Mouse (Mus musculus) left cerebral cortex, adult 11 months (tissue): Measurements from ENCODE around the gene Tmem175.
"Not testable (repeated sequence)": the region's sequence is repeated elsewhere in the genome, so short reads cannot be mapped to it uniquely, and the experiment has no call there.

Experiments used
- DNase-seq: peaks from one replicate; pipeline ENCODE4 v3.0.0; 2022; ENCODE audit warnings: low spot score

Gene Tmem175

DNA sequence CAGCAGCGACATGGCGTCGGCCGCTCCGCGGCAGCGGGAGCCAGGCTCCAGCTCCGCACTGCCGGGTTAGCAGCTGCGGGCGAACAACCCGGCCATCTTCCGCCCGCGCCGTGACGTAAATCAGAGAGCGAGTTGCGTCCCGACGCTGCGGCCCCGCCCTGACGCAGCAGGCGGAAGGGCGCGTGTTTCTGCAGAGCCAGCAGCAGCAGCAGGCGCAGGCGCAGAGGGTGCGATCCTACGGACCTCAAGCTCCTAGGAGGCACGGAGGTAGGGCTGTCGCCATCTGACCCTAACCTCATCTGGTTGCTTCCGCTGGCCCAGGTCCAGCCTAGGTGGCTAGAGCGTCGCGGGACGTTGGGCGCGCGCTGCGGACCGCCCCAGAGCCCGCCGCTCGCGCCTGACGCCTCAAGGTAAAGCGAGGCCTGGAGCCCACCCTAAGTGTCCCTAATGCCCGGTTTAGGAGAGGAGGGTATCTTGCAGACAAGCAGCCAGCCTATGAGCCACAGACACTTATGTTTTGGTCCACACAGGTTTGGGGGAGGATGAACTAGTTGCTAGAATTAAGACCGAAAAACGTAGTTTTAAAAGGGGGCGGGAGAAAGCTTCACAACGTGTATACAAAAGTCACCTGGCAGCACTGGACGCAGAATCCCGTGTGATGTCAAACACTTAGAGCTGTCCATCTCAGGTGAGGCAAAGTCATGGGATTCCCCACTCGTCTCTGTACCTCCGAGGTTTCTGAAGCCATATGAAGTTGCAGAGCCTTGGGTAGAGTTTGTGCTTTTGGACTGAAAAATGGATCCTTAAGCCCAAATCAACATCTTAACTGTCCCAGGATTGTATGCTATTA is at the start of gene Tmem175, which contains the start of gene Gak:
Tmem175 (plus strand) TSS at position 137 of the 850 bp plus-strand sequence.
Gak (minus strand) TSS at position 122 of the 850 bp plus-strand sequence.
- DNase-seq: peak; percentile 87

DNA sequence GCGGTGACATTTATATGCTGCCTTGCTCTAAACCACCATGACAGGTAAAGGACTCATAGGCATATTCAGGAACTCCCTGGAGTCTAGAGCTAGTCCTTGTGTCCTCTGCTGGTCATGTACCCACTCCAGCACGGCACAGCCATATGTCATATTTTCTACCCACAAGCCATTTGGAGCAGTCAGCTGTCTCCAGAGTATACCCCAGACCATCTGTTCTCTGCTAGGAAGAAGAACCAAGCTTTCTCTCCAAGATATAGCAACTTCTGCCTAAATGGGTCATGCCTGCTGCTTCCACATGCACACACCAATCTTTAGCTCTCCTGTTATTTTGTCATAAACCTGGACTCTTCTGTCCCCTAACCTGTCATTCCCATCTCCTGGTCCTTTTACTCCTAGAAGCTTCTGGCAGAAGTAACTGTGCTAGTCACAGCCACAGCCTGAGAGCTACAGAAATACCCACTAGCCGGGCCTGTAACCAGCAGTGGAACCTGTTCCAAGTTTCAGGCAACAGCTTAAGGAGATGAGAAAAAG is 48.1 kb upstream of the Tmem175 start:
- DNase-seq: peak; percentile 61

DNA sequence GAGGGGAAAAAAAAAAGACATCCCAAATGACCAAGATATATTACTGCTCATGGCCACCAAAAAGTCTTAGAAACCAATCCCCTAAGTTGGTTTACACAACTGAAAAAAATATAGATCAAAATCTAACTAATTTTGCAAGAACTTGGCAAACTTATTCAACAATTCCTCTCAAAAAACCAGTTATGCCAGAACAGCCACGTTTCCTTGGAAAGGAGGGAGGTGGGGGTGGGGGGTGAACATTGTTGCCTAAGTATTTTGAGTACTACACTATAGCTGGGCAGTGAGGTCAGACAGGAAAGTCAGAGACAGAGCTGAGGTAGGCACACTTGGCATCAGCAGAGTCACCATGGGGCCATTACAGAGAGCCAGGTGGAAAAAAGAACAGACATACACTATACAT is 29.6 kb upstream of the Tmem175 start:
- no peak for DNase-seq

DNA sequence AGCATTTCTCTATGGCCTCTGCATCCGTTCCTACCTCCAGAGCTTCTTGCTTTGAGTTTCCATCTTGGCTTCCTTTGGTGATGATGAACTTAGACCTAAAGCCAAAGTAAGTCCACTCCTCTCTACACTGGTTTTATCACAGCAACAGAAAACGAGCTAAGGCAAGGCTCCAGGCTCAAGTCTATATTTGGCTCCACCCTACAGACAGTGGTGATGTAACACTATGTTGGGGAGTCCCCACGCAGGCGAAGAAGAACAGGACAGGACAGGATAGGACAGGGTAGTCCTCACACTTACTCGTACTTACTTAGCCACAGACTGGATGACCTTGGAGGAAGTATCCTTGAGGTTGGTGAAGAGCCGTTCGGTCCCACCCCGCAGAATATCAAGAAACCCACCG is 27.0 kb upstream of the Tmem175 start:
- no peak for DNase-seq

DNA sequence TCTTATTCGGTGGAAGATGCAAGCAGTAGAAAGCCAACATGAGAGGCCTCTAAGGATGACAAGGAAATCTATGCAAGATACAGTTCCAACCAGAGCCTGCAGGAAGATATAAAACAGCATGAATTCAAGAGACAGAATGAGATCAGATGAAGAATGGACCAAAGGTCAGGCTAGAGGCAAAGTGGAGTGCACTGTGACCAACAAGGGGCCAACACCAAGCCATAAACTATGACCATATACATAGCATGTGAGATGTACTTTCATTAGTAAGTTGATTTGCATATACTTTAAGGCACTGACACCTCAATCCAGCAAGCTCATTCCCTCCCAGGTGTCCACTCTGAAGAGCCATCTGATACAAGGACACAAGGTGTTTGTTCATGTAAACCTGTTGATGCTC is 19.1 kb upstream of the Tmem175 start:
- DNase-seq: no peak

DNA sequence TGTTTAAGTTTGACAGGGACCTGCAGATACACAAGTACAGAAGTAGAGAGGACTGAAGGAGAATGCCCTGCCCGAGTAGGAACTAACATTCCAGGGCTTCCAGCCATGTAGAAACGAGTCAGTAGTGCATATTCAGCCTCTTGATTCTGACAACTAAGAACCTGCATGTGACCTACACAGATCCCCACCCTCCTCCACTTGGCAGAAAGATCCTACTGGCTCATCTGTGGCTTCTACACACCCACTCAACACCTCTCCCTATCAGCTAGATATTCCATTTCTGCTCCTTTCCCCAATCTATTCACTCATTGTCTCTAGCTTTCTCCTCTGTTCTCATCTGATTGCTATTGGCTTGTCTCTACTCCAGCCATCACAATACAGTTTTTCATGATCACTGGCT is 7.7 kb upstream of the Tmem175 start:
- peak; percentile 19 for DNase-seq

DNA sequence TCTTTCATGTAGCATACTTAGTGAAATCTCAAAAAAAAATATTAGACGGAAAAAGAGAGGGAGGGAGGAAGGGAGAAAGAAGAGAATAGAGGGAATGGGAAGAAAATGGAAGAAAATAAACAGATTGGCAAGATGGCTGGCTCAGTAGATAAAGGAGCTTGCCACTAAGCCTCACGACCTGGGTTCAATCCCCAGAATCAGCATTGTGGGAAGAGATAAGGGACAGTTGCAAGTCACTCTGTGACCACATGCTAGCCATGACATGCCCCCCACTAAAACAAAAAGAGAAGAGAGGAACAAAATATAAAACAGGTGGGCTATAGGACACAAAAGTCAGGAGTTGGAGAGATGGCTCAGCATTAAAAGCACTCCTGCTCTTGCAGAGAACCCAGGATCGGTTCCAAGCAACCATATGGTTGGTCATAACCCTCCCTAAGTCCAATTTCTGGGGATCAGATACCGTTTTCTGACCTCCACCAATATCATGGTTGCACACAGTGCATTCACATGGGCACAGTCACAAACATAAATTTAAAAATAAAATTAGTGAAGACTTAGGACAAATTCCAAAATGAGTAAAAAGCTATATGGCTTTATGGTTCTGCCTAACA is 3.4 kb upstream of the Tmem175 start:
- DNase-seq: no peak

DNA sequence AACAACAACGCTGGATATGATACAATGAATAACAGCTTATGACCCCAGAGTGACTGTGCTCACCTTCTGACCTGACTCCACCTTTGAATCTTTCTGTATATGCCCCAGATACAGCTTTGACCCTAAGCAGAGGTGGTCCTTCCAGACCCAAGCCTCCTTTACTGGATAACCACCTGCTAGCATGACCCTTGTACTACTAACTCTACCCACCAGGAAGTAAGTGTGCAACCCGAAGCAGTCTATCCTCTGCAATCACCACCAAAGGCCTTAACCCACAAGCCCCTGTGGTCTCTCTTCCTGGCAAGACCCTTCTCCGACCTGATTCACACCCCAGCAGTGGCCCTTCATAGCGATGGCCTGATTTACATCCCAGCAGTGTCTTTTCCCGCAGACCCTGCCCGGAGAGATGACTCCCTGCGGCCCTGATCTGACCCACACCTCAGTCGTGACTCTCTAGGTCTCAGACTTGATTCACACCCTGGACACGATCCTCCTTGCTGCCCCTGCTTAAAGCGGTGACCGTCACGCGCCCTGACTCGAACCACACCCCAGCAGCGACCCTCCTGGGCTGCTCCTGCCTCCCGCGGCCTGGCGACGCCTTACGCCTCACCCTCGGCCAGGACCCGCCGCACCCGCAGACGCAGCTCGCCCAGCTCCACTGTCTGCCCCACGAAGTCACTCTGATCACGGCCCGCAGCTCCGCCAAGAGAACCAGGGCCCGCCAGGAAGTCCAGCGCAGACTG is 508 bp upstream of the Tmem175 start:
- DNase-seq: no peak

DNA sequence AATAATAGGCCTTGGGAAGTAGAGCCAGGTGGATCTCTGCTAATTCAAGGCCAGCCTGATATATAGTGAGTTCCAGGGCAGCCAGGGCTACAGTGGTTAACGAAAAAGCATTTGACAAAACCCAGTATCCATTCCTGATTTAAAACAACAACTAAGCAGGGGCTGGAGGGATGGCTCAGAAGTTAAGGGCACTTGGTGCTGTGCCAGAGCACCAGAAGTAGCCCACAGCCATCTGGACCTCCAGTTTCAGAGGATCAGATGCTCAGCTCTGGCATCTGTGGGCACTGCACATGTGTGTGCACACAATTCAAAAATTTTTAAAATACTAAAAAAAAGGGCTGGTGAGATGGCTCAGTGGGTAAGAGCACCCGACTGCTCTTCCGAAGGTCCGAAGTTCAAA is 4.1 kb downstream of the Tmem175 start:
- DNase-seq: no peak

DNA sequence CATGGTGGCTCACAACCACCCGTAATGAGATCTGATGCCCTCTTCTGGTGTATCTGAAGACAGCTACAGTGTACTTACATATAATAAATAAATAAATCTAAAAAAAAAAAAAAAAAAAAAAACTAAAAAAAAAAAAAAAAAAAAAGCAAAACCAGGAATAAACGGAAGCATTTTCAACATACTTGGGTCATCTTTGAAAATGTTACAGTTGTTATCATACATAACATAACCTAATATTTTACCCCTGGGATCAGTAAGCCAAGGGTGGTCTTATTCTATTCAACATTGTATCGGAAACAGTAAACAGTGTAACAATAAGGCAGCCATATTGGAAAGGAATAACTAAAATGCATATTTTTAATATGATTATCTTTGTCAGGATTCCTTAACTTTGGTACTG is 4.5 kb downstream of the Tmem175 start:
- not testable (repeated sequence) for DNase-seq

DNA sequence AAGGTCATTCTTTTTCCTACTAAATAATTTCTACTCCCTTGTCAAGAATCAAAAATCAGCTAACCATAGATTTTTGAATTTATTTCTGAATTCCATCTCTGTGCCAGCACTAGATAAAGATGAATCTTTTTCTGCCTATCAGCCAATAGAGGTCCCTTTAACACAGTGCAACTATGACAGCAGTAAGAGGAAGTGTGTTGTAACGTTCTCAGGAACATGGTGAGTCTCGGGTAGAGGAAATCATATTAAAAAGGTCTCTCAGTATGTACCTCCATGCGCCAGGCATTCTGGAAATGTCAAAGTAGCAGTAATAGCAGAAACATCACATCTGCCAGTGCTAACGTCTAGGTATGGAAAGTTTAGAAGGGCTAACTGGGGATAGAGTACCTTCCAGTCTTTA is 6.6 kb downstream of the Tmem175 start:
- DNase-seq: no peak

DNA sequence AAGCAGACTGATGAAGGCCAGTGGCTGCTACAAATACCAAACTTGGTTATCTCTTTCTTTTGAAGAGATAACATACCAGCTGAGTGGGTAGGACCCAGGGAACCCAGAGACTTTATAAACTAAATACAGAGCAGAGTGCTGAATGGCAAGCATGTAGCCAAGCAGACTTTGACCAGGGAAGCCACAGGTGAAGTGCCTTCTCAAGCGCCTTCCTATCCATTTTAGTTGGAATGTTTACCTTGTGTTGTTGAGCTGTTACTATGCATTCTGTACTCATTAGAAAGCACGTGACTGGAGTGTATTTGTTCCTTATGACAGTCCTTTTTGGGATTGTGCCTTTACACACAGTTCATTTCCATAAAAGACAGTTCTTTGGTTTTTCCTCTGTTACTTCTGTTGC is 14.1 kb downstream of the Tmem175 start:
- DNase-seq: no peak

DNA sequence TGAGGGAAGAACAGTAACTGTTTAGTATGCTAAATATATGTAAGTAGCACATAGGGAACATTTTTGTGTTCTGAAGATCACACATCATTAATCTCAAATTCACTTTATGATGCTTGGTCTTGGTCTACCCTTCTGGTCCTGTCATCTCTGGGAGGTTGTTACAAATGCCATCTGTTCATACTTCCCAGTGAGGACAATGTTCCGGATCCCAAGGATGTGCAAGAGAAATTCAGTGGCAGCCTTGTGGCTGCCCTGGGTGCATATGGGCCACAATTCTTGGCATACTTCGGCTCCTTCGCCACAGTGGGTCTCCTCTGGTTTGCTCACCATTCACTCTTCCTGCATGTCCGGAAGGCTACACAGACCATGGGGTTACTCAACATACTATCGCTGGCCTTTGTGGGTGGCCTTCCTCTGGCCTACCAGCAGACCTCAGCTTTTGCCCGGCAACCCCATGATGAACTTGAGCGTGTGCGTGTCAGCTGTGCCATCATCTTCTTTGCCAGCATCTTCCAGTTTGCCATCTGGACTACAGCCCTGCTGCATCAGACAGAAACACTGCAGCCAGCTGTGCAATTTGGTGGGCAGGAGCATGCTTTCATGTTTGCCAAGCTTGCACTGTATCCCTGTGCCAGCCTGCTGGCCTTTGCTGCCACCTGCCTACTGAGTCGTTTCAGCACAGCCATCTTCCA is 16.2 kb downstream of the Tmem175 start:
- no peak for DNase-seq

DNA sequence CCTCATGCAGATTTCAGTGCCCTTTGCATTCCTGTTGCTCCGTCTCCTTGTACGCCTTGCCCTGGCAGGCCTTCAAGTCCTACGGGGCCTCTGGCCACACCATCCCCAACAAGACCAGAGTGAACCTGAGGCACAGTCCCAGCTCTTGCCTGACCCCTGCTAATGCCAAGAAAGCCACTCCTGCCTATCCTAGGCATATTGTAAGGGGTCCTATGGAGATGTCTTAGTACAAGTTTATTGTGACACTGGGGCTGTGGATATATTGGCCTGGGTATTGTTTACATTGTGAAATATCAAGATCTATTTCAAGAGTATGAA is 16.7 kb downstream of the Tmem175 start:
- no peak for DNase-seq

DNA sequence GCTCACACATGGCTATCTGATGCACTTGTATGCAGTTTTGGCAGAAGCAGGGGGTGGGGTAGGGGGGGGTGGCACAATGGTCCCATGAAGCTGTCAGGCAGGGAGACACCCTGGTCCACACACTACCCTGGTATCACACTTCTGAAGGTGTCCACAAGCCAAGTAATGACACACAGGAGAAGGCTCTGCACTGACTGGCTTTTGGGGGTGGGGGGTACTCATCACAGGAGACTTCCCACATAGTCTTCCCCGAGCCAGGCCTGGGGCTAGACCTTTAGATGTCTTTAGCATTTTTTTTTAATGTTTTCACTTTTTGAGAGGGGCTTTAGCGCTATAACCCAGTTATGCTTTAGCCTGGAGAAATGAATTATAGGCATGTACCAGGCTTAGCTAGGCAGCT is 17.7 kb downstream of the Tmem175 start:
- DNase-seq: no peak

DNA sequence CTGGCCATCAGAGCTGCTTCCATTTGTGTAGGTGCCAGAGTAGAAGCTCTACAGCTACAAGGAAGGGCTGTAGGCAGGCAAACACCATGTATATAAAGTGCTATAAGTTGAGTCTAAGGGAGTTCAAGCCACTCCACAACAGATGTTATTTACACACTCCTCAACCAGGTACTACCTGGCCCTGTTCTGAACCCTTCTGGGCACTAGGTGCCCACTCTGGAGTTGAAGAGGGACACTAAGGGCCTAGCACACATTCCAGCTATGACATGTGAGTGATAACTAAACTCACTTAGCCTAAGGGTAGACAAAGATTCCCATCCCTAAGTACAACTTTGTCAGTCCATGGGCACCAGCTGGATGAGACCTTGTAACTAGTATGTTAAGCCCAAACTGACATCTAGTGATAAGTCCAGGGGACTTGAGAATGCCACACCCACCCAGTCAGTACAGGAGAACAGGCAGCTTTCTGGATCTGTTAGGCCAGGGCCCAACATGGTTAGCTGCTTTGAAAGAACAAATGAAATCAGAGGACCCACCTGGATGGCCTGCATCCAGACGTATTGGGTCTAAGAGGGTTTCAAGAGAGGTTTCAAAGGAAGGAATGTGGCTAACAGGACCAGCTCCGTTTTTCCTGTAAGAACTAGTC is 18.4 kb downstream of the Tmem175 start:
- DNase-seq: no peak

DNA sequence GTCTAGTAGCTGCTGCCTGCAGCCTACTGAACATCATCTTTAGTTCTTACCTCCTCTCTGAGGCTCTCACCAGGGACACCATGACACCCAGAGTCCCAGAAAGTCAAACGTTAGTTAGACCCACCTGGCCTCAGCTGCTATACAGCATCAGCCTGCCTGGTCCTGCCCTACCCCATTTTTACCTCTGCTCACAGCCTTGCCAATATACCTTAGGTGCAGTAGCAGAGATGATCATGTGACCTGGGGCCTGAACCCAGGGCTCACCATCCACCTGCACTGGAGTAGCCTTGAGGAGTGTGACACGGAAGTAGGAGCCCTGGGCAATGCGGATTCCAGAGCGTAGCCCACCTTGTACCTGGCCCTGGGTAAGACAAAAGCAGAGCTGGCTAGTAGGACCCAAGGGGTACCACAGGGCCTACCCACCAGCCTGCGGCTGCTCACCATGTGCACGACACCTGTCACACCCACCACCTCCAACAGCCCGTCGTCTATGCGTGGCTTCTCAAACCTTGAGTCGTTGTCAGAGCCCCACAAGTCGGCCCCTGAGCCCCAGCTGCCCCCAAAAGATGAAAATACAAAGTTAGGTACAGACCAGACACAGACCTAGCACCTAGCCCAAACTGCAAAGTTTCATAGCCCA is 19.5 kb downstream of the Tmem175 start:
- DNase-seq: no peak

DNA sequence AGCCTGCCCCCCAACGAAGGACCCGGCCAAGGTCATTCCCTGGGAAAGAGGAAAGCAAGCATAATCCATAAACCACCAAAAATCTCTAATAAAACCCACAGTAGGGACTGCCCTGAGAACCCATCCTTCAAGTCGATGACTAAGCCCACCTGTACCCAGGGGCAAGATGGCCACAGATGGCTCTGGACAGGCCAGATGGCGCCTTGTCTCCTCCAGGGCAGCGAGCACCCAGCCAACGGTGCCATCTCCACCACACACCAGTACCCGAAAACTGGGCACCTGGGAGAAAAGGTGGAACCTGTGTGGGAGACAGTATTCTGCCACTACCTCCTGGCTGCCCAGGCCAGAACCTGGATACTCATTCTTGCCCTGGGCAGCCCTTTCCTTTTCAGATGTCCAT is 20.8 kb downstream of the Tmem175 start:
- DNase-seq: no peak

DNA sequence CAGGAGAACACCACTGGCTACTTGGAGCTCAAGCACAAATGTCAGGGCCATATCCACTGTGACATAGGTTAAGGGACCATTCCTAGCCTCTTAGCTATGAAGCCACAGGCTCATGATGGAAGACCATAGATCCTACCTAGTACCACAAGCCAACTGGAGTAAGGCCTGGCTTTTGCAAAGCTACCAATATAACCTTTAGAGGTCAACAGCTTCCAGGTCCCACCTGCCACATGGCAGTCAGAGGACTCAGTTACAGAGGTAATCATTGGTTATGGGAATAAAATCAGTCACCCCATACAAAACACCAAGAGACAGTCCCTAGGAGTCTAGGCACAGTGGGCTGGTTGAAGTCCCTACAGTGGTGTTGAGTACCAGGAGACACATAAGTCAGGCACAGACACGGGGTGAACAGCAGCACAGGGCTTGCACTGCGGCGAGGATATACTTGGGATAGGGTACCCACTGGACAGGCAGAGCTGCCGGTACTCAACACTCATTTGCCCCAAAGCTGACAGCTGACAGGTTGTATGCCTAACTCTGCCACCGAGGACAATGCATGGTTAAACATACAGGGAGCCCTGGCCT is 21.7 kb downstream of the Tmem175 start:
- DNase-seq: no peak

DNA sequence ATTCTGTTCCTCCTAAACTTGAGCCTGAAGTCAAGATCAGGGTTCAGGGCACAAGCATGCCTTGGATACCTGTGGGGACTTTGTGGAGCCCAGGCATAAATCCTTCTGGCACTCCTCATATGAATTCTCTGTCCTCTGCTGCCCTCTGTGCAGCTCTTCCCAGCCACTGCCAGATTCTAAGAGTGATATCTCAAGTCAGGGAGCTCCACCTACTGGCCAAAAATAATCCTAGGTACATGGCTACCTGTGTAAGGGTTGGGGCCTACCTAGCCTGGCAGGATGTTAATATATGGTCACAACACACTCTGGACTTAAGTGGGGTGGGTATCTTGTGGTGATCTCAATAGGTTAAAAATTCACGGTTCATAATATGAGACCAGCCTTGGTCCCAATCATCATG is 22.3 kb downstream of the Tmem175 start:
- DNase-seq: peak; percentile 66

DNA sequence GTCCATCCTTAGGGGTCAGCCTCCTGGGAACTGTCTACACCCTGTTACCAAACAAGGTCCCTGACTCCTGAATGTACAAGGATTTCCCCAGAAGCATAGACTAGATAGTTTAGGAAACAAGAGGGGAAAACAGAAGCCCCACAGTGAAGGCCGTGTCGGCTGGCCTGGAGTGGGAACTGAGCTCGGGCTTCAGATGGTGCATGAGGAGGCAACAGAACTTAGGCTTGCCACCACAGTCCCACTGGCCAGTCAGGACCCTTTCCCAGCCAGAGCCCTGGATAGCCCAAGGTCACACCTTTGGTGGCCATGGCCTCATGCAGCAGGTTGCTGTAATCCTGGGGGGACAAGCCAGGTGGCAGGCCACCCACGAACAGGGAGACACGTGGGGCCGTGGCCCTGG is 23.8 kb downstream of the Tmem175 start:
- DNase-seq: no peak
